Mouse (Mus musculus): ENCODE results near the gene Cbs. TPM values are rescaled to one million over a fixed set of nuclear protein-coding genes. Genes with fewer than 3 reads are reported as not detected.

The Cbs gene
- polyA plus RNA-seq (2012; rRNA removed) = 192 and 211 TPM in 2 replicates

DNA sequence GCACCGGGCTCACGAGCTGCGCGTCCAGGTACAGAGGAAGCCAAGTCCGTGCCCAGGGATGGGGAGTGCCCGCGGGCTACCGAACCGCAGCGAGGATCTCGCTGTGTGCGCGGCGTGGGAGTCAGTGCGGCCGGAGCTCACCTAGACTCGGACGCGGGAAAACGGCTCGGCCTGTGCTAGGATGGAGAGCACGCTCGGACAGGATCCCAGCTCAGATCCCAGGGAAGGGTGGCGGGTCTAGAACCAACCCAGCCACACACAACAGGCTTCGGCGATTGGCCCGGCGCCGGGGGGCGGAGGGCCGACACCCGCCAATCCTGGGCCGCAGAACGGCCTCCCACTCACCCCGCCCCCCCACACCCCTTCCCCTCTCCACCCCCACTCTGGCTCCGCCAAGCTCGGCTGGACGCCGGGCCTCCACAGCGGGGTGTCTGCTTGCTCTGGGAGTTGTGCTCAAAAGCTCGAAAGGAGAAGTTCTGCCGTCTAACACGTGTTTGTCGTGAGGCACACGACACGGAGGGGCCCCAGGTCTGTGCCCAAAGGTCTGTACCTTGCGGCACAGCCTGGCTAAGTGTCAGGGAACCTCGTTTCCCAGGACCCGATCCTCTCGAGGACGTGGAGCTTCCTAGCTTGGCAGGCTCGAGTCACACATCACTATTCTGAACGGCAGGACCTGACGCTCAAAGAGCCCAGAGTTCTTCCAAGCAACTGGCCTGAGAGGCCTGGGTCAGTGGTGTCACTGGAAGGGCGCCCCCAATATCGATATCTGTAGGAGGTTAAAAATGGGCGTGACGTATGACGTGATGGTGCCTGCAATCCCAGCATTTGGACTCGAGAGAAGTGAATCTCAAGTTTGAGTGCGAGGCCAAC lies at the start of gene Cbs:
Gene Cbs (minus strand): TSS at position 297 of the 870 bp plus-strand sequence.

DNA sequence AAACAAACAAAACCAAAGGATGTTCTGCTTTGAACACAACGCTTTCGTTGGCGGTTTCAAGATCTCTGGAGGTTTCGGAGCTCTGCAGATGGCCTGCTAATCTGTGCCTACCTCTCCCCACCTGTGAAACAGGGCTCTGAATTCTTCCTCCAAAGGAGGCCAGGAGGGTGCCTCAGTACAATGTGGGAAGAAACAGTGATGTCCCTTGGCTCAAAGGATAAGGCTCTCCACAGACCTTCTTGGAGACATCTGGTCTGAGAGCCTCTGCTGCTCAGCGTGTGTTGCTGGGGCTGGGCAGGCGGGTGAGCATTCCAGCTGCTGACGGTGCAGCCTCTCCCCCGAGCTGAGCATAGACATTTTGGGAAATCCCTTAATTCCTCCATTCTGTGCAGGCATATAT lies 40.5 kb upstream of the Cbs start, which contains the start of gene Cryaa:
Gene Cryaa (plus strand): TSS at position 301 of the 400 bp plus-strand sequence.

DNA sequence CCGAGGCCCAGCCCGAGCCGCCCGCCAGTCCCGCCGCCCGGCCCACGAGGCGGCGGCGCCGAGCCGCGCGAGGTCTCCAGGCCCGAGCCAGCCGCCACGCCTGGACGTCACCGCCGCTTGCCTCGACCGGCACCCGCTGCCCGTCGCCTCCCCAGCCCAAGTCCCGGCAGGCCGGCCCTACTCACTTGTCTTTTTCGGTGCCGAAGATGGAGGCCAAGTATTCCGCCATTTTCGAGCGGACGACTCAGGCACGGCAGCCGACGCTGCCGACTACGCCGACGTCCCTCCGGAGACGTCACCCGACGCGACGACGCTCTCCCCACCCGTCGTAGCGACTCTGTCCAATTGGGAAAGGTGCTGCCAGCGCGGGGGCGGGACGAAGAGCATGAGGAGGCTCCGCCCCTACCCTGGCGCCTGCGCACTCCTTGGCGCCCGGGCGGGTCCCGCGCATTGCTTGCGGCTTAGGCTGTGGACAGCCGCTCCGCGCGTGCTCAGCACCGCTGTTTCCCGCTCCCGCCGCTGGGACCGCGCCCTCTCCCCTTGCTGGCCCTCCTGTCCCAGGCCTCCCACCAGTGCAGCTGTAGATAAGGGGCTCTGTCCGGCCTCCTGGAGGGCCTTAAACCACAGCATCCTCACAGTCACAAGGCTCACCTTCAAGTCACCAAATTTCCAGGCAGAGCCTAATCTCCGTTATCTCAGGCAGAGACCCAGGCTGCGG lies 21.6 kb upstream of the Cbs start, which contains the start of gene U2af1:
Gene U2af1 (minus strand): TSS at position 425 of the 718 bp plus-strand sequence.

DNA sequence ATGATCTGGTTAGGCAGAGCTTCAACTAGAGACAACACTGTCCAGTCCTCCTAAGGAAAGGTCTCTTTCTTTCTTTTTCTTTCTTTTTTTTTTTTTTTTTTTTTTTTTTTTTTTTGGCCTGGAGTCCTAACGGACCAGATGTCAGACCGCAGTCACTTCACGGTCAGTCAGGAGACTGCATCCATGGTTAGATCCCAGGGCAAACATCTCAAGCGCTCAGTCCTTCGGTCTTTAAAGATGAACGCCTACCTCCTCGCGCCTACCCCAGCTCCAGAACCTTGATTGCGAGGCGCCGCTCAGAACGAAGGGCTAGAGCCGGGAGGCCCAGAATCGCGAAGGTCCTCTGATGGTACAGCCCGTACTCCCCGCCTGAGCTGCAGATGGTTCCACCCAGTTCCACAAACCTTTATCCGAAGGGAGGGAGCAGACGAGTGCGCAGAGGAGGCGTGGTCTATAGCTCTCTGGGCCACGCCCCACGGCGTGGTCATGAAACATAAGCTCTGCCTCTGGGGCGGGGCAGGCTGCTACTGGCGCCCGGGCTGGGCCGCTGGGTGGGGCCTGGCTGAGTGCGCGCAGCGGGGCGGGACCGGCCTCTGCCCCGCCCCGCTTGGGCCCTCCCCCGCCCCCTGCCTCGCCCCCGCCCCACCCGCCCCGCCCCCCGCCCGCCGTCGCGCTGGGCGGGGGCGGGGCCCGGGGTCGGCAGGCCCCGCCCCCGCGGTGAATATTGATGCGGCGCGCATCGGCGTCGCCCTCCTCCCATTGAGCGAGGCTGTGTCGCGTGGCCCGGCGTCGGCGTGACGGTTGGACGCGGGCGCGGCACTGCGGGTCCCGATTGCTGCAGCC lies 72.8 kb downstream of the Cbs start, which contains the start of gene Pknox1:
Gene Pknox1 (plus strand): TSS at position 720 of the 843 bp plus-strand sequence.

Other genes with a start within 250 kb of the Cbs start
- gene Wdr4, start 117.3 kb downstream of the Cbs start, polyA plus RNA-seq (2012; rRNA removed) = 64.5 and 67.7 TPM in 2 replicates
- 84.0 and 145 TPM in 2 replicates for gene Ndufv3, start 117.1 kb downstream of the Cbs start, polyA plus RNA-seq (2012; rRNA removed)
- gene Pknox1, start 72.5 kb downstream of the Cbs start, polyA plus RNA-seq (2012; rRNA removed) = 43.8 and 47.2 TPM in 2 replicates
- 43.1 and 52.3 TPM in 2 replicates for gene U2af1, start 21.7 kb upstream of the Cbs start, polyA plus RNA-seq (2012; rRNA removed)
- gene Cryaa, start 40.6 kb upstream of the Cbs start, polyA plus RNA-seq (2012; rRNA removed) = 0.16 and 0.29 TPM in 2 replicates
- 31.5 and 33.7 TPM in 2 replicates for gene Sik1, start 218.6 kb upstream of the Cbs start, polyA plus RNA-seq (2012; rRNA removed)

Measured in ovary, adult 2 months (tissue).